Mouse (Mus musculus) embryonic fibroblast, embryonic 13.5 days (primary cell): ENCODE results near the gene Rere. TPM values are rescaled to one million over a fixed set of nuclear protein-coding genes. Genes with fewer than 3 reads are reported as not detected.
"Not testable (repeated sequence)": the region's sequence is repeated elsewhere in the genome, so short reads cannot be mapped to it uniquely, and the experiment has no call there.

ENCODE experiments used
- H3K27ac ChIP-seq: 2 replicates; pipeline ENCODE4 v1.5.1; 2012; ENCODE audit warnings: low read length, control low read depth, inconsistent platforms; ENCODE audit not compliant: insufficient read depth
- H3K4me1 ChIP-seq: 2 replicates; pipeline ENCODE4 v1.6.1; 2011; ENCODE audit warnings: low read length; ENCODE audit not compliant: control insufficient read depth, insufficient read depth
- H3K4me3 ChIP-seq: 2 replicates; pipeline ENCODE4 v1.5.1; 2011; ENCODE audit warnings: mild to moderate bottlenecking, control low read depth, low read length; ENCODE audit not compliant: insufficient read depth
- CTCF ChIP-seq: IDR thresholded peaks from 2 replicates; pipeline ENCODE4 v1.5.1; 2011; ENCODE audit warnings: mild to moderate bottlenecking, control low read depth, low read length, moderate library complexity, borderline replicate concordance; ENCODE audit not compliant: insufficient read depth
- POLR2A ChIP-seq: IDR thresholded peaks from 2 replicates; pipeline ENCODE4 v1.6.1; 2011; ENCODE audit warnings: low read depth, mild to moderate bottlenecking, control low read depth, low read length, moderate library complexity
- polyA plus RNA-seq: library from polyadenylated mRNA; stranded (reverse); fragments of >200 nt; gene quantifications from 2 replicates; pipeline ENCODE4 v1.2.4, GENCODE M21; 2011; ENCODE audit warnings: low read depth; ENCODE audit not compliant: missing spikeins, insufficient read length

Gene Rere
- polyA plus RNA-seq, 1 experiment: 59.0 TPM

GRCm38 (mm10) chr4:150281891-150282630 lies 615 bp downstream of the Rere start:
- peak overlapping the region; percentile 73 for H3K27ac ChIP-seq

GRCm38 (mm10) chr4:150282631-150283334 lies 1.3 kb downstream of the Rere start:
- TF ChIP-seq CTCF (no peak), POLR2A (no peak)
- peak overlapping the region; percentile 73 for H3K27ac ChIP-seq
- peak overlapping the region; percentile 72 for H3K4me3 ChIP-seq
- peaks cover 17% of the 10 kb centered on the region for H3K4me1 ChIP-seq

More at GRCm38 (mm10) chr4:150281891-150282630, 615 bp downstream of the Rere start:
- H3K4me1 ChIP-seq: peaks cover 15% of the 10 kb centered on the region
- peak overlapping the region; percentile 72 for H3K4me3 ChIP-seq
- TF ChIP-seq CTCF (no peak), POLR2A (no peak)

GRCm38 (mm10) chr4:150283335-150283638 lies 1.8 kb downstream of the Rere start:
- TF ChIP-seq POLR2A: no peak; the same call in 1 of the 2 replicates
- TF ChIP-seq CTCF: no peak
- H3K4me1 ChIP-seq: peaks cover 17% of the 10 kb centered on the region
- 0 out of 2 replicates have a peak overlapping the region, but pooled peaks have one; percentile 3 for H3K27ac ChIP-seq

GRCm38 (mm10) chr4:150283993-150284392 lies 2.5 kb downstream of the Rere start:
- H3K4me1 ChIP-seq: peaks cover 21% of the 10 kb centered on the region
- no peak overlapping the region for H3K27ac ChIP-seq
- H3K4me3 ChIP-seq: peak overlapping the region; percentile 52; the same call in 1 of the 2 replicates
- TF ChIP-seq CTCF (no peak), POLR2A (no peak)

More at GRCm38 (mm10) chr4:150283335-150283638, 1.8 kb downstream of the Rere start:
- H3K4me3 ChIP-seq: peak overlapping the region; percentile 52

- Histone ChIP-seq H3K4me1 (peaks cover 18% of the 10 kb centered on the region), H3K4me3 (no peak overlapping the region), H3K27ac (no peak overlapping the region)
- no peak for TF ChIP-seq CTCF
- TF ChIP-seq POLR2A: no peak
Measured at GRCm38 (mm10) chr4:150286980-150287379, 5.5 kb downstream of the Rere start.

GRCm38 (mm10) chr4:150287463-150287862 lies 6.0 kb downstream of the Rere start:
- H3K4me3 ChIP-seq, H3K27ac ChIP-seq: not testable (repeated sequence)
- H3K4me1 ChIP-seq: peaks cover 18% of the 10 kb centered on the region

- Histone ChIP-seq H3K4me1 (peaks cover 8% of the 10 kb centered on the region), H3K27ac (no peak overlapping the region), H3K4me3 (no peak overlapping the region)
- TF ChIP-seq CTCF: no peak
- TF ChIP-seq POLR2A: no peak
Measured at GRCm38 (mm10) chr4:150291900-150292299, 10.5 kb downstream of the Rere start.

- TF ChIP-seq POLR2A (no peak), CTCF (no peak)
- Histone ChIP-seq H3K4me1 (no peaks in the 10 kb centered on the region), H3K4me3 (no peak overlapping the region), H3K27ac (no peak overlapping the region)
Measured at GRCm38 (mm10) chr4:150294870-150295269, 13.4 kb downstream of the Rere start.

GRCm38 (mm10) chr4:150295966-150296365 lies 14.5 kb downstream of the Rere start:
- no peaks in the 10 kb centered on the region for H3K4me1 ChIP-seq
- H3K4me3 ChIP-seq: no peak overlapping the region
- H3K27ac ChIP-seq: no peak overlapping the region
- TF ChIP-seq CTCF (no peak), POLR2A (no peak)

GRCm38 (mm10) chr4:150302726-150303125 lies 21.3 kb downstream of the Rere start:
- TF ChIP-seq CTCF (no peak), POLR2A (no peak)
- H3K4me1 ChIP-seq: 0 out of 2 replicates have a peak, but pooled peaks cover 2% of the 10 kb centered on the region
- no peak overlapping the region for H3K4me3 ChIP-seq
- no peak overlapping the region for H3K27ac ChIP-seq
